Mouse (Mus musculus): ENCODE data around the gene Speer4c. TPM values are rescaled to one million over a fixed set of nuclear protein-coding genes. Genes with fewer than 3 reads are reported as not detected.
"Not testable (repeated sequence)": the region's sequence is repeated elsewhere in the genome, so short reads cannot be mapped to it uniquely, and the experiment has no call there.

Gene Speer4c
- polyA plus RNA-seq (2015; fragmentation: Nextera tagmentation; extraction: Ambion mirVana) = not detected in 2 replicates

- not testable (repeated sequence) for H3K9ac ChIP-seq; H3K36me3 ChIP-seq; H3K4me1 ChIP-seq; ATAC-seq (ENCODE audit: insufficient number of reproducible peaks, low FRiP score, low TSS enrichment, low read depth); H3K27ac ChIP-seq; H3K27me3 ChIP-seq; H3K9me3 ChIP-seq; H3K4me3 ChIP-seq; H3K4me2 ChIP-seq
These were observed at the start of gene Speer4c for GRCm38 (mm10) chr5:15714171-15714570. Speer4c (minus strand) TSS chr5:15714271.

GRCm38 (mm10) chr5:15747478-15748255 is 33.6 kb upstream of the Speer4c start:
- Histone ChIP-seq H3K27me3 (no peaks in the 10 kb centered on the region), H3K4me2 (no peak overlapping the region), H3K9me3 (no peaks in the 10 kb centered on the region), H3K27ac (no peak overlapping the region), H3K4me1 (no peaks in the 10 kb centered on the region), H3K4me3 (no peak overlapping the region), H3K9ac (no peak overlapping the region), H3K36me3 (no peaks in the 10 kb centered on the region)
- WGBS = 36% methylated on average over 4 of the region's 4 CpGs
- no peak for ATAC-seq (ENCODE audit: insufficient number of reproducible peaks, low FRiP score, low TSS enrichment, low read depth)

GRCm38 (mm10) chr5:15734097-15734867 is 20.2 kb upstream of the Speer4c start:
- no peaks in the 10 kb centered on the region for H3K36me3 ChIP-seq
- H3K9ac ChIP-seq = no peak overlapping the region
- H3K9me3 ChIP-seq = no peaks in the 10 kb centered on the region
- ATAC-seq (ENCODE audit: insufficient number of reproducible peaks, low FRiP score, low TSS enrichment, low read depth) = no peak
- H3K4me2 ChIP-seq = no peak overlapping the region
- no peak overlapping the region for H3K4me3 ChIP-seq
- H3K27me3 ChIP-seq = no peaks in the 10 kb centered on the region
- no peak overlapping the region for H3K27ac ChIP-seq
- 42% methylated on average over 3 of the region's 3 CpGs for WGBS
- no peaks in the 10 kb centered on the region for H3K4me1 ChIP-seq

- not testable (repeated sequence) for H3K36me3 ChIP-seq; ATAC-seq (ENCODE audit: insufficient number of reproducible peaks, low FRiP score, low TSS enrichment, low read depth); H3K9me3 ChIP-seq; H3K4me2 ChIP-seq; H3K4me3 ChIP-seq; H3K27me3 ChIP-seq; H3K9ac ChIP-seq; H3K4me1 ChIP-seq; H3K27ac ChIP-seq
- WGBS = 23% methylated on average over 5 of the region's 5 CpGs
These were observed 11.2 kb downstream of the Speer4c start for GRCm38 (mm10) chr5:15702891-15703290.

- 36% methylated on average over 2 of the region's 2 CpGs for WGBS
- H3K9me3 ChIP-seq; H3K27me3 ChIP-seq; H3K4me3 ChIP-seq; ATAC-seq (ENCODE audit: insufficient number of reproducible peaks, low FRiP score, low TSS enrichment, low read depth); H3K36me3 ChIP-seq; H3K4me1 ChIP-seq; H3K27ac ChIP-seq; H3K9ac ChIP-seq; H3K4me2 ChIP-seq: not testable (repeated sequence)
These were observed 16.4 kb downstream of the Speer4c start for GRCm38 (mm10) chr5:15697719-15698118.

GRCm38 (mm10) chr5:15691849-15692248 is 22.2 kb downstream of the Speer4c start:
- not testable (repeated sequence) for ATAC-seq (ENCODE audit: insufficient number of reproducible peaks, low FRiP score, low TSS enrichment, low read depth); H3K9ac ChIP-seq; H3K4me1 ChIP-seq; H3K36me3 ChIP-seq; H3K27me3 ChIP-seq; H3K27ac ChIP-seq; H3K4me3 ChIP-seq; H3K4me2 ChIP-seq; H3K9me3 ChIP-seq
- 74% methylated on average over 4 of the region's 4 CpGs for WGBS

GRCm38 (mm10) chr5:15690822-15691221 is 23.2 kb downstream of the Speer4c start:
- not testable (repeated sequence) for H3K4me1 ChIP-seq; H3K27me3 ChIP-seq; H3K9ac ChIP-seq; ATAC-seq (ENCODE audit: insufficient number of reproducible peaks, low FRiP score, low TSS enrichment, low read depth); H3K4me3 ChIP-seq; H3K36me3 ChIP-seq; H3K27ac ChIP-seq; H3K9me3 ChIP-seq; H3K4me2 ChIP-seq
- WGBS = 71% methylated on average over 4 of the region's 4 CpGs

GRCm38 (mm10) chr5:15689659-15690213 is 24.3 kb downstream of the Speer4c start:
- not testable (repeated sequence) for H3K4me1 ChIP-seq, H3K9me3 ChIP-seq, H3K36me3 ChIP-seq, H3K27ac ChIP-seq, H3K4me2 ChIP-seq, H3K4me3 ChIP-seq, H3K27me3 ChIP-seq, H3K9ac ChIP-seq
- 71% methylated on average over 6 of the region's 6 CpGs for WGBS
- peak; percentile 82 for ATAC-seq (ENCODE audit: insufficient number of reproducible peaks, low FRiP score, low TSS enrichment, low read depth)

- H3K27me3 ChIP-seq, H3K4me2 ChIP-seq, H3K27ac ChIP-seq, H3K9me3 ChIP-seq, H3K9ac ChIP-seq, H3K36me3 ChIP-seq, H3K4me1 ChIP-seq, H3K4me3 ChIP-seq: not testable (repeated sequence)
- peak; percentile 84 for ATAC-seq (ENCODE audit: insufficient number of reproducible peaks, low FRiP score, low TSS enrichment, low read depth)
- 65% methylated on average over 4 of the region's 4 CpGs for WGBS
These were observed 25.0 kb downstream of the Speer4c start for GRCm38 (mm10) chr5:15688874-15689658.

- peak; percentile 75; the same call in 1 of the 2 replicates for ATAC-seq (ENCODE audit: insufficient number of reproducible peaks, low FRiP score, low TSS enrichment, low read depth)
- not testable (repeated sequence) for H3K9me3 ChIP-seq, H3K27ac ChIP-seq, H3K4me1 ChIP-seq, H3K36me3 ChIP-seq, H3K4me2 ChIP-seq, H3K27me3 ChIP-seq, H3K4me3 ChIP-seq, H3K9ac ChIP-seq
- 75% methylated on average over 8 of the region's 10 CpGs for WGBS
These were observed 32.6 kb downstream of the Speer4c start for GRCm38 (mm10) chr5:15681301-15682035.
